Mouse (Mus musculus) limb, embryonic 15.5 days (tissue): Measurements from ENCODE around the gene Gm10842. TPM values are rescaled to one million over a fixed set of nuclear protein-coding genes. Genes with fewer than 3 reads are reported as not detected.

ENCODE experiments used
- ATAC-seq: fragments of 200-750 bp; cut with Nextera tagmentation; 2 replicates; pipeline ENCODE4 v1.8.0; 2017; ENCODE audit warnings: low read depth, moderate TSS enrichment; ENCODE audit not compliant: insufficient number of reproducible peaks, low FRiP score, low TSS enrichment
- H3K27ac ChIP-seq: fragments of 300-500 bp; sonication (generic); 2 replicates; pipeline ENCODE4 v1.5.1; 2015; ENCODE audit warnings: moderate library complexity, mild to moderate bottlenecking, inconsistent platforms
- H3K27me3 ChIP-seq: fragments of 300-500 bp; sonication (generic); 2 replicates; pipeline ENCODE4 v1.6.1; 2015; ENCODE audit warnings: inconsistent platforms
- H3K36me3 ChIP-seq: fragments of 300-500 bp; sonication (generic); 2 replicates; pipeline ENCODE4 v1.6.1; 2015; ENCODE audit warnings: inconsistent platforms
- H3K4me1 ChIP-seq: fragments of 300-500 bp; sonication (generic); 2 replicates; pipeline ENCODE4 v1.6.1; 2015; ENCODE audit warnings: inconsistent platforms
- H3K4me2 ChIP-seq: fragments of 300-500 bp; sonication (generic); 2 replicates; pipeline ENCODE4 v1.6.1; 2015; ENCODE audit warnings: mild to moderate bottlenecking, inconsistent platforms
- H3K4me3 ChIP-seq: fragments of 300-500 bp; sonication (generic); 2 replicates; pipeline ENCODE4 v1.5.1; 2015; ENCODE audit warnings: mild to moderate bottlenecking, inconsistent platforms
- H3K9ac ChIP-seq: fragments of 300-500 bp; sonication (generic); 2 replicates; pipeline ENCODE4 v1.6.1; 2015; ENCODE audit warnings: inconsistent platforms
- H3K9me3 ChIP-seq: fragments of 300-500 bp; sonication (generic); 2 replicates; pipeline ENCODE4 v1.6.1; 2016; ENCODE audit warnings: inconsistent platforms
- WGBS: fragments of 180-500 bp; shearing (Covaris S2); methylation state at CpG from one replicate; pipeline ENCODE4 v1.1.7; 2015; 5-methylcytosine and 5-hydroxymethylcytosine counted together
- polyA plus RNA-seq: library from polyadenylated mRNA; unstranded; fragments of >200 nt; fragmentation: Nextera tagmentation; extraction: Ambion mirVana; gene quantifications from 2 replicates; pipeline ENCODE4 v1.2.1, GENCODE M21; 2015

The Gm10842 gene
- polyA plus RNA-seq, 1 experiment from 2014 or later, result not detected

- Histone ChIP-seq H3K4me1 (no peaks in the 10 kb centered on the region), H3K9ac (no peak overlapping the region), H3K4me2 (no peak overlapping the region), H3K9me3 (no peaks in the 10 kb centered on the region), H3K36me3 (peaks cover 32% of the 10 kb centered on the region), H3K4me3 (no peak overlapping the region), H3K27ac (no peak overlapping the region), H3K27me3 (no peaks in the 10 kb centered on the region)
- no peak for ATAC-seq
Measured at GRCm38 (mm10) chr11:105143564-105143963, 3.1 kb upstream of the Gm10842 start.

GRCm38 (mm10) chr11:105144084-105144483 is 2.6 kb upstream of the Gm10842 start:
- no peak for ATAC-seq
- H3K27me3 ChIP-seq, result no peaks in the 10 kb centered on the region
- no peak overlapping the region for H3K4me3 ChIP-seq
- no peak overlapping the region for H3K9ac ChIP-seq
- 85% methylated on average over 3 of the region's 3 CpGs for WGBS
- no peak overlapping the region for H3K4me2 ChIP-seq
- H3K27ac ChIP-seq, result no peak overlapping the region
- no peaks in the 10 kb centered on the region for H3K9me3 ChIP-seq
- peaks cover 27% of the 10 kb centered on the region for H3K36me3 ChIP-seq
- no peaks in the 10 kb centered on the region for H3K4me1 ChIP-seq

GRCm38 (mm10) chr11:105144508-105145210 is 2.0 kb upstream of the Gm10842 start:
- Histone ChIP-seq H3K9ac (no peak overlapping the region), H3K4me3 (no peak overlapping the region), H3K9me3 (no peaks in the 10 kb centered on the region), H3K27me3 (no peaks in the 10 kb centered on the region), H3K4me2 (no peak overlapping the region), H3K27ac (no peak overlapping the region), H3K4me1 (no peaks in the 10 kb centered on the region), H3K36me3 (peaks cover 21% of the 10 kb centered on the region)
- 57% methylated on average over 11 of the region's 11 CpGs for WGBS
- no peak for ATAC-seq

GRCm38 (mm10) chr11:105145211-105145610 is 1.5 kb upstream of the Gm10842 start:
- ATAC-seq, result no peak
- H3K27me3 ChIP-seq, result no peaks in the 10 kb centered on the region
- no peak overlapping the region for H3K9ac ChIP-seq
- H3K4me1 ChIP-seq, result no peaks in the 10 kb centered on the region
- WGBS, result 78% methylated on average over 10 of the region's 10 CpGs
- H3K36me3 ChIP-seq, result peaks cover 16% of the 10 kb centered on the region
- H3K4me2 ChIP-seq, result no peak overlapping the region
- H3K27ac ChIP-seq, result no peak overlapping the region
- H3K4me3 ChIP-seq, result no peak overlapping the region
- H3K9me3 ChIP-seq, result no peaks in the 10 kb centered on the region

GRCm38 (mm10) chr11:105149353-105149752 is 2.7 kb downstream of the Gm10842 start:
- no peak overlapping the region for H3K4me2 ChIP-seq
- peaks cover 3% of the 10 kb centered on the region; the same call in 1 of the 2 replicates for H3K27me3 ChIP-seq
- no peak overlapping the region for H3K4me3 ChIP-seq
- H3K4me1 ChIP-seq, result peaks cover 17% of the 10 kb centered on the region
- H3K36me3 ChIP-seq, result no peaks in the 10 kb centered on the region
- H3K27ac ChIP-seq, result no peak overlapping the region
- H3K9me3 ChIP-seq, result no peaks in the 10 kb centered on the region
- no peak overlapping the region for H3K9ac ChIP-seq
- ATAC-seq, result no peak
- 70% methylated on average over 3 of the region's 3 CpGs for WGBS

GRCm38 (mm10) chr11:105149766-105150165 is 3.1 kb downstream of the Gm10842 start:
- WGBS, result 83% methylated on average over 1 of the region's 1 CpGs
- ATAC-seq, result no peak
- Histone ChIP-seq H3K4me1 (peaks cover 17% of the 10 kb centered on the region), H3K4me2 (no peak overlapping the region), H3K27me3 (peaks cover 3% of the 10 kb centered on the region; the same call in 1 of the 2 replicates), H3K9me3 (no peaks in the 10 kb centered on the region), H3K27ac (no peak overlapping the region), H3K4me3 (no peak overlapping the region), H3K9ac (no peak overlapping the region), H3K36me3 (no peaks in the 10 kb centered on the region)

GRCm38 (mm10) chr11:105150691-105151090 is 4.0 kb downstream of the Gm10842 start:
- WGBS, result 42% methylated on average over 4 of the region's 4 CpGs
- no peak for ATAC-seq

GRCm38 (mm10) chr11:105151226-105152016 is 4.7 kb downstream of the Gm10842 start:
- ATAC-seq, result no peak; the same call in 1 of the 2 replicates
- H3K9me3 ChIP-seq, result no peaks in the 10 kb centered on the region
- H3K4me3 ChIP-seq, result no peak overlapping the region
- WGBS, result 10% methylated on average over 19 of the region's 19 CpGs
- no peak overlapping the region for H3K9ac ChIP-seq
- no peak overlapping the region for H3K27ac ChIP-seq
- H3K27me3 ChIP-seq, result peaks cover 3% of the 10 kb centered on the region; the same call in 1 of the 2 replicates
- H3K4me1 ChIP-seq, result peaks cover 17% of the 10 kb centered on the region
- no peaks in the 10 kb centered on the region for H3K36me3 ChIP-seq
- H3K4me2 ChIP-seq, result peak overlapping the region; percentile 14; the same call in 1 of the 2 replicates

More at GRCm38 (mm10) chr11:105150691-105151090, 4.0 kb downstream of the Gm10842 start:
- Histone ChIP-seq H3K27ac (no peak overlapping the region), H3K4me2 (no peak overlapping the region), H3K4me1 (peaks cover 17% of the 10 kb centered on the region), H3K4me3 (no peak overlapping the region), H3K9me3 (no peaks in the 10 kb centered on the region), H3K27me3 (peaks cover 3% of the 10 kb centered on the region; the same call in 1 of the 2 replicates), H3K36me3 (no peaks in the 10 kb centered on the region), H3K9ac (no peak overlapping the region)

- Histone ChIP-seq H3K9me3 (no peaks in the 10 kb centered on the region), H3K4me3 (no peak overlapping the region), H3K4me1 (peaks cover 17% of the 10 kb centered on the region), H3K27me3 (peaks cover 3% of the 10 kb centered on the region; the same call in 1 of the 2 replicates), H3K9ac (no peak overlapping the region), H3K27ac (no peak overlapping the region), H3K36me3 (no peaks in the 10 kb centered on the region), H3K4me2 (no peak overlapping the region)
- no peak for ATAC-seq
- 40% methylated on average over 1 of the region's 4 CpGs for WGBS
Measured at GRCm38 (mm10) chr11:105152017-105152300, 5.3 kb downstream of the Gm10842 start.

GRCm38 (mm10) chr11:105152357-105152899 is 5.7 kb downstream of the Gm10842 start:
- Histone ChIP-seq H3K9me3 (no peaks in the 10 kb centered on the region), H3K9ac (no peak overlapping the region), H3K36me3 (no peaks in the 10 kb centered on the region), H3K27ac (no peak overlapping the region), H3K4me2 (no peak overlapping the region), H3K27me3 (peaks cover 3% of the 10 kb centered on the region; the same call in 1 of the 2 replicates), H3K4me3 (no peak overlapping the region), H3K4me1 (peaks cover 17% of the 10 kb centered on the region)
- 58% methylated on average over 11 of the region's 11 CpGs for WGBS
- no peak for ATAC-seq

- Histone ChIP-seq H3K4me1 (peaks cover 17% of the 10 kb centered on the region), H3K27me3 (peaks cover 3% of the 10 kb centered on the region; the same call in 1 of the 2 replicates), H3K9ac (no peak overlapping the region), H3K9me3 (no peaks in the 10 kb centered on the region), H3K4me3 (no peak overlapping the region), H3K36me3 (no peaks in the 10 kb centered on the region), H3K27ac (no peak overlapping the region), H3K4me2 (no peak overlapping the region)
- WGBS, result 12% methylated on average over 12 of the region's 12 CpGs
- ATAC-seq, result peak; percentile 37; the same call in 1 of the 2 replicates
Measured at GRCm38 (mm10) chr11:105153068-105153833, 6.6 kb downstream of the Gm10842 start.
